Mouse (Mus musculus): ENCODE results near the gene 0610009B22Rik. TPM values are rescaled to one million over a fixed set of nuclear protein-coding genes. Genes with fewer than 3 reads are reported as not detected.
A peak's percentile ranks its signal among the peaks of the same experiment; 100 is the strongest.
"Not testable (repeated sequence)": the region's sequence is repeated elsewhere in the genome, so short reads cannot be mapped to it uniquely, and the experiment has no call there.

0610009B22Rik gene
- polyA plus RNA-seq (2014; fragmentation: Nextera tagmentation; extraction: Ambion mirVana), result 62.8 and 68.2 TPM in 2 replicates

- under 1% methylated on average over 60 of the region's 60 CpGs for WGBS
- Histone ChIP-seq H3K27me3 (ENCODE audit: control insufficient read depth, insufficient read depth, low read length) (no peaks in the 10 kb centered on the region), H3K4me2 (ENCODE audit: low read length) (peak within 1 kb of the TSS; percentile 73), H3K4me1 (ENCODE audit: control insufficient read depth in 2 of 2, insufficient read depth in 2 of 2, low read length in 2 of 2) (peaks cover 0 to 6% of the 10 kb centered on the region in 2 experiments; a peak in 2 of 4 replicates), H3K9ac (ENCODE audit: low read length) (peak within 1 kb of the TSS; percentile 88), H3K4me3 (ENCODE audit: control insufficient read depth in 1 of 2, insufficient read depth in 1 of 2, low read depth in 1 of 2, low read length in 2 of 2) (peak within 1 kb of the TSS; percentile 66 to 88), H3K36me3 (ENCODE audit: control insufficient read depth, insufficient read depth, low read length) (peaks cover 23% of the 10 kb centered on the region), H3K27ac (replicated peaks in 1 of 2; ENCODE audit: control insufficient read depth in 1 of 2, insufficient read depth in 1 of 2, low read depth in 2 of 2, low read length in 2 of 2) (peak within 1 kb of the TSS; percentile 96 to 100), H3K9me3 (ENCODE audit: control insufficient read depth, low read length) (no peaks in the 10 kb centered on the region)
- ATAC-seq (ENCODE audit: insufficient number of reproducible peaks, insufficient read depth, low FRiP score, low read depth), result peak; percentile 99
These were observed at the start of gene 0610009B22Rik for GRCm38 (mm10) chr11:51688330-51689328. TSS of gene 0610009B22Rik (minus strand) at chr11:51688874.

GRCm38 (mm10) chr11:51734218-51734617 is 45.5 kb upstream of the 0610009B22Rik start:
- ATAC-seq (ENCODE audit: insufficient number of reproducible peaks, insufficient read depth, low FRiP score, low read depth); H3K9me3 ChIP-seq (ENCODE audit: control insufficient read depth, low read length); H3K4me2 ChIP-seq (ENCODE audit: low read length); H3K27me3 ChIP-seq (ENCODE audit: control insufficient read depth, insufficient read depth, low read length); H3K27ac ChIP-seq (replicated peaks in 1 of 2; ENCODE audit: control insufficient read depth in 1 of 2, insufficient read depth in 1 of 2, low read depth in 2 of 2, low read length in 2 of 2); H3K4me1 ChIP-seq (ENCODE audit: control insufficient read depth in 2 of 2, insufficient read depth in 2 of 2, low read length in 2 of 2); H3K4me3 ChIP-seq (ENCODE audit: control insufficient read depth in 1 of 2, insufficient read depth in 1 of 2, low read depth in 1 of 2, low read length in 2 of 2); H3K9ac ChIP-seq (ENCODE audit: low read length): not testable (repeated sequence)
- 93% methylated on average over 12 of the region's 13 CpGs for WGBS
- H3K36me3 ChIP-seq (ENCODE audit: control insufficient read depth, insufficient read depth, low read length), result peaks cover 69% of the 10 kb centered on the region

- WGBS, result 73% methylated on average over 1 of the region's 1 CpGs
- H3K27me3 ChIP-seq (ENCODE audit: control insufficient read depth, insufficient read depth, low read length), result no peaks in the 10 kb centered on the region
- H3K9ac ChIP-seq (ENCODE audit: low read length), result no peak overlapping the region
- peaks cover 65% of the 10 kb centered on the region for H3K36me3 ChIP-seq (ENCODE audit: control insufficient read depth, insufficient read depth, low read length)
- H3K4me2 ChIP-seq (ENCODE audit: low read length), result no peak overlapping the region
- no peak for ATAC-seq (ENCODE audit: insufficient number of reproducible peaks, insufficient read depth, low FRiP score, low read depth)
- no peak overlapping the region for H3K27ac ChIP-seq (replicated peaks in 1 of 2; ENCODE audit: control insufficient read depth in 1 of 2, insufficient read depth in 1 of 2, low read depth in 2 of 2, low read length in 2 of 2)
- no peaks in the 10 kb centered on the region for H3K9me3 ChIP-seq (ENCODE audit: control insufficient read depth, low read length)
- H3K4me3 ChIP-seq (ENCODE audit: control insufficient read depth in 1 of 2, insufficient read depth in 1 of 2, low read depth in 1 of 2, low read length in 2 of 2), result no peak overlapping the region
- no peaks in the 10 kb centered on the region for H3K4me1 ChIP-seq (ENCODE audit: control insufficient read depth in 2 of 2, insufficient read depth in 2 of 2, low read length in 2 of 2)
These were observed 44.2 kb upstream of the 0610009B22Rik start for GRCm38 (mm10) chr11:51732883-51733282.

DNA sequence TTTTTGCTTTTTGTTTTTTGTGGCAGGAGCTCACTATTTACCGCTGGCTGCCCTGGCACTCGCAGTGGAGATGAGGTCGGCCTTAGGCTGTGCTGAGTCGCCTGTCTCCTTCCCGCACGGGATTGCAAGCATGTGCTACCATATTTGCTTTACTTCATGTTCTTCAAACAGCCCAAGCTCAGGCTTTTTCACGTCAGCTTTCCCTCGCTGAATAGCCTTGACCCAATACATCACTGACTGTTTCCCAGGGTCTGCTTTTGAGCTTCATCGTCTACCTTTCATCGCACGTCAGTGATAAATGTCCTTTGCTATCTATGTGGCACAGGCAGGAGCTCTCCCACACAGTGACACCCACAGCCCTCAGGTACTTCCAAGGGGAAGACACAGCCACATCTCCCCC is 32.4 kb upstream of the 0610009B22Rik start:
- WGBS, result 90% methylated on average over 11 of the region's 11 CpGs
- Histone ChIP-seq H3K27me3 (ENCODE audit: control insufficient read depth, insufficient read depth, low read length) (no peaks in the 10 kb centered on the region), H3K4me2 (ENCODE audit: low read length) (no peak overlapping the region), H3K27ac (replicated peaks in 1 of 2; ENCODE audit: control insufficient read depth in 1 of 2, insufficient read depth in 1 of 2, low read depth in 2 of 2, low read length in 2 of 2) (no peak overlapping the region), H3K4me3 (ENCODE audit: control insufficient read depth in 1 of 2, insufficient read depth in 1 of 2, low read depth in 1 of 2, low read length in 2 of 2) (no peak overlapping the region), H3K36me3 (ENCODE audit: control insufficient read depth, insufficient read depth, low read length) (peaks cover 92% of the 10 kb centered on the region), H3K9me3 (ENCODE audit: control insufficient read depth, low read length) (no peaks in the 10 kb centered on the region), H3K4me1 (ENCODE audit: control insufficient read depth in 2 of 2, insufficient read depth in 2 of 2, low read length in 2 of 2) (no peaks in the 10 kb centered on the region), H3K9ac (ENCODE audit: low read length) (no peak overlapping the region)
- ATAC-seq (ENCODE audit: insufficient number of reproducible peaks, insufficient read depth, low FRiP score, low read depth), result no peak

DNA sequence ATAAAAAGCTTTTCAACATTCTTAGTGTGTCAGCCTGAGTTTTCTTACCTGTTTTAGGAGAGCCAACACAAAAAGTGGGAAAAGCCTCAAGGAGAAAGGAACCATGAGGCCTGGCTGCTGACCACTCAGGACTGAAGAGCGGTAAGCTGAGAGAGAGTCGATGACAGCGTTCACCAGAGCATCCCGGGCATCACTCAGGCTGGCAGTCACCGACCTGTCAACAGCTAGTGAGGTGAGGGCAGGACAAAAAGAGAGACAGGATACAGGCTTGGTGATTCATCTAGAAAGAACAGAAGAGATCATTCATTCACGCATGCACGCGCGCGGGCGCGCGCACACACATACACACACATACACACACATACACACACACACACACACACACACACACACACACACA is 18.4 kb upstream of the 0610009B22Rik start:
- no peaks in the 10 kb centered on the region for H3K4me1 ChIP-seq (ENCODE audit: control insufficient read depth in 2 of 2, insufficient read depth in 2 of 2, low read length in 2 of 2)
- no peak overlapping the region for H3K4me2 ChIP-seq (ENCODE audit: low read length)
- H3K27me3 ChIP-seq (ENCODE audit: control insufficient read depth, insufficient read depth, low read length), result no peaks in the 10 kb centered on the region
- no peak overlapping the region for H3K9ac ChIP-seq (ENCODE audit: low read length)
- H3K4me3 ChIP-seq (ENCODE audit: control insufficient read depth in 1 of 2, insufficient read depth in 1 of 2, low read depth in 1 of 2, low read length in 2 of 2), result no peak overlapping the region
- 64% methylated on average over 13 of the region's 13 CpGs for WGBS
- H3K36me3 ChIP-seq (ENCODE audit: control insufficient read depth, insufficient read depth, low read length), result peaks cover 94% of the 10 kb centered on the region
- no peak for ATAC-seq (ENCODE audit: insufficient number of reproducible peaks, insufficient read depth, low FRiP score, low read depth)
- H3K9me3 ChIP-seq (ENCODE audit: control insufficient read depth, low read length), result no peaks in the 10 kb centered on the region
- no peak overlapping the region for H3K27ac ChIP-seq (replicated peaks in 1 of 2; ENCODE audit: control insufficient read depth in 1 of 2, insufficient read depth in 1 of 2, low read depth in 2 of 2, low read length in 2 of 2)

GRCm38 (mm10) chr11:51706451-51706850 is 17.8 kb upstream of the 0610009B22Rik start:
- no peak for ATAC-seq (ENCODE audit: insufficient number of reproducible peaks, insufficient read depth, low FRiP score, low read depth)
- no peak overlapping the region for H3K4me3 ChIP-seq (ENCODE audit: control insufficient read depth in 1 of 2, insufficient read depth in 1 of 2, low read depth in 1 of 2, low read length in 2 of 2)
- H3K27me3 ChIP-seq (ENCODE audit: control insufficient read depth, insufficient read depth, low read length), result no peaks in the 10 kb centered on the region
- no peaks in the 10 kb centered on the region for H3K9me3 ChIP-seq (ENCODE audit: control insufficient read depth, low read length)
- 88% methylated on average over 10 of the region's 10 CpGs for WGBS
- H3K9ac ChIP-seq (ENCODE audit: low read length), result no peak overlapping the region
- no peak overlapping the region for H3K27ac ChIP-seq (replicated peaks in 1 of 2; ENCODE audit: control insufficient read depth in 1 of 2, insufficient read depth in 1 of 2, low read depth in 2 of 2, low read length in 2 of 2)
- no peak overlapping the region for H3K4me2 ChIP-seq (ENCODE audit: low read length)
- H3K36me3 ChIP-seq (ENCODE audit: control insufficient read depth, insufficient read depth, low read length), result peaks cover 94% of the 10 kb centered on the region
- no peaks in the 10 kb centered on the region for H3K4me1 ChIP-seq (ENCODE audit: control insufficient read depth in 2 of 2, insufficient read depth in 2 of 2, low read length in 2 of 2)

GRCm38 (mm10) chr11:51703379-51703998 is 14.8 kb upstream of the 0610009B22Rik start:
- no peaks in the 10 kb centered on the region for H3K4me1 ChIP-seq (ENCODE audit: control insufficient read depth in 2 of 2, insufficient read depth in 2 of 2, low read length in 2 of 2)
- H3K4me2 ChIP-seq (ENCODE audit: low read length), result no peak overlapping the region
- ATAC-seq (ENCODE audit: insufficient number of reproducible peaks, insufficient read depth, low FRiP score, low read depth), result no peak
- peaks cover 97% of the 10 kb centered on the region for H3K36me3 ChIP-seq (ENCODE audit: control insufficient read depth, insufficient read depth, low read length)
- no peaks in the 10 kb centered on the region for H3K27me3 ChIP-seq (ENCODE audit: control insufficient read depth, insufficient read depth, low read length)
- no peaks in the 10 kb centered on the region for H3K9me3 ChIP-seq (ENCODE audit: control insufficient read depth, low read length)
- 69% methylated on average over 10 of the region's 10 CpGs for WGBS
- H3K4me3 ChIP-seq (ENCODE audit: control insufficient read depth in 1 of 2, insufficient read depth in 1 of 2, low read depth in 1 of 2, low read length in 2 of 2), result no peak overlapping the region
- H3K9ac ChIP-seq (ENCODE audit: low read length), result no peak overlapping the region
- H3K27ac ChIP-seq (replicated peaks in 1 of 2; ENCODE audit: control insufficient read depth in 1 of 2, insufficient read depth in 1 of 2, low read depth in 2 of 2, low read length in 2 of 2), result no peak overlapping the region

Data from heart, embryonic 14.5 days (tissue).